Mouse (Mus musculus): ENCODE measurements around the gene Pigc.

Gene Pigc

GRCm38 (mm10) chr1:161976255-161977182 lies 7.5 kb downstream of the Pigc start:
- peak; percentile 63 for DNase-seq

- DNase-seq = no peak
These were observed 8.3 kb downstream of the Pigc start for GRCm38 (mm10) chr1:161977331-161977730.

GRCm38 (mm10) chr1:161978173-161978700 lies 9.3 kb downstream of the Pigc start:
- DNase-seq = no peak

- no peak for DNase-seq
These were observed 10.6 kb downstream of the Pigc start, which contains the start of gene 4930558K02Rik for GRCm38 (mm10) chr1:161979536-161979935. Gene 4930558K02Rik, minus strand, starts transcription at chr1:161979636.

GRCm38 (mm10) chr1:161980046-161980445 lies 11.1 kb downstream of the Pigc start:
- no peak for DNase-seq

GRCm38 (mm10) chr1:161980626-161981298 lies 11.8 kb downstream of the Pigc start:
- DNase-seq = no peak

- no peak for DNase-seq
These were observed 14.5 kb downstream of the Pigc start for GRCm38 (mm10) chr1:161983451-161983850.

- DNase-seq = no peak
These were observed 15.1 kb downstream of the Pigc start for GRCm38 (mm10) chr1:161983979-161984566.

- no peak for DNase-seq
These were observed 21.9 kb downstream of the Pigc start for GRCm38 (mm10) chr1:161990684-161991578.

- no peak for DNase-seq
These were observed 22.9 kb downstream of the Pigc start for GRCm38 (mm10) chr1:161991846-161992245.

GRCm38 (mm10) chr1:161992389-161992788 lies 23.4 kb downstream of the Pigc start:
- DNase-seq = no peak

- no peak for DNase-seq
These were observed 29.8 kb downstream of the Pigc start for GRCm38 (mm10) chr1:161998781-161999180.

- DNase-seq = no peak
These were observed 30.4 kb downstream of the Pigc start for GRCm38 (mm10) chr1:161999338-161999737.

- no peak for DNase-seq
These were observed 30.9 kb downstream of the Pigc start for GRCm38 (mm10) chr1:161999882-162000371.

- DNase-seq = no peak
These were observed 32.3 kb downstream of the Pigc start for GRCm38 (mm10) chr1:162001328-162001727.

- DNase-seq = no peak
These were observed 34.9 kb downstream of the Pigc start for GRCm38 (mm10) chr1:162003729-162004517.

- DNase-seq = no peak
These were observed 35.5 kb downstream of the Pigc start for GRCm38 (mm10) chr1:162004518-162004780.

GRCm38 (mm10) chr1:162004821-162005770 lies 36.1 kb downstream of the Pigc start:
- no peak for DNase-seq

- DNase-seq = no peak
These were observed 37.1 kb downstream of the Pigc start for GRCm38 (mm10) chr1:162006109-162006508.

GRCm38 (mm10) chr1:162008208-162008607 lies 39.2 kb downstream of the Pigc start:
- no peak for DNase-seq
